Mouse (Mus musculus) lung, adult 2 months (tissue): ENCODE measurements at regions not wholly inside any gene's neighbourhood (a gene's known extent, or its start where the extent isn't known, plus 50 kb on each side); places are given as distances from the start of the nearest gene placed in this dataset.

Source experiments
- CTCF ChIP-seq: fragments of 200-500 bp; IDR thresholded peaks from 2 replicates; pipeline ENCODE4 v1.5.1; 2011; ENCODE audit warnings: mild to moderate bottlenecking, low read length, control low read depth; ENCODE audit not compliant: insufficient read depth
- POLR2A ChIP-seq: fragments of 200-500 bp; IDR thresholded peaks from 2 replicates; pipeline ENCODE4 v1.6.1; 2011; ENCODE audit warnings: low read depth, mild to moderate bottlenecking, control low read depth, low read length, borderline replicate concordance; ENCODE audit errors: extremely low read depth

DNA sequence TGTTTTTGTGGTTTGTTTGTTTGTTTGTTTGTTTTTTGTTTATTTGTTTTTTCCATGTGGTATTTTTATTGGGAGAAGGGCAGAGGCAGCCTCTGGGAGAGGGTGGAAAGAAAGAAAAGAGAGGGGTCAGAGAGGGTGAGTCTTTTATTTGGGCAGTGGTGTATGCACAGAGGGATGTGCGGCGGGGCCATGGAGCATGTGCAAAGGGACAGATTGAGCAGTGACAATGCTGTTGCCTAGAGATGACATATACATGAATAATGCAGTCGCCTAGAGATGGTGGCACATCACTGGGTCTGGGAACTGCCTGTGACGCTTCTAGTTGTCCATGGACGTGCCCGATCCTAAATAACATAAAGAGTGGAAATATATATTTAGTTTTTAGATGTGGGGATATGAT is 598.3 kb downstream of the Tlr4 start:
- TF ChIP-seq CTCF (no peak), POLR2A (no peak)
